In the genomic region with DNA sequence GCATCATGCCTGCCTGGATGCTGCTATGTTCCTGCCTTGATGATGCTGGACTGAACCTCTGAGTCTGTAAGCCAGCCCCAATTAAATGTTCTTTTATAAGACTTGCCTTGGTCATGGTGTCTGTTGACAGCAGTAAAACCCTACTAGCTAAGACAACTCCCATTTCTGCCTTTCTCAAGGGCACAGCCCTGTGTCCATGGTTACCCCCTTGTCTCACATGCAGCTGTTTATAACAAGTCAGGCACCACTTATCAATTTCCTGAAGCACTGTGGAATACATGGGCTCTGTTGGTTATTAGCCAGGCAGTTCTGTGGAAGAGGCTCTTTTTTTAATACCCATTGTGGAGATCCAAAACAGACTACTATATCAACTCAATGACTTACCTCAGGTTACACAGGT, we compare ENCODE assay signal across 24 mouse cellular contexts.
DNase-seq lines count a peak whose midpoint lies in the region; ATAC-seq lines count a peak whose summit lies in the region.
"Had no signal": no experiment of that assay in that cellular context is flagged by ENCODE, and none has a peak within 500 bp of the region (broad histone marks: within the 10 kb centered on the region; RNA-seq: fewer than 3 reads in every experiment).

No protein-coding gene starts in this region.

- H3K27me3 ChIP-seq in heart, embryonic 13.5 days (replicated peaks): no peaks in the 10 kb centered on the region
- H3K27me3 ChIP-seq in heart, embryonic 16.5 days (ENCODE audit: control insufficient read depth, insufficient read depth, low read length): no peaks in the 10 kb centered on the region
- no peaks in the 10 kb centered on the region; the same call in 1 of the 2 replicates for H3K27me3 ChIP-seq in heart, embryonic 11.5 days (ENCODE audit: control insufficient read depth, insufficient read depth, low read length)
- H3K27me3 ChIP-seq in neural tube, embryonic 15.5 days (replicated peaks): no peaks in the 10 kb centered on the region
- H3K27me3 ChIP-seq: embryonic facial prominence, embryonic 13.5 days; forebrain, embryonic 12.5 days; forebrain, embryonic 15.5 days; hindbrain, embryonic 12.5 days; hindbrain, embryonic 15.5 days had no signal

- H3K4me2 ChIP-seq in heart, embryonic 13.5 days: no peak overlapping the region
- no peak overlapping the region for H3K4me2 ChIP-seq in heart, embryonic 16.5 days (ENCODE audit: low read depth, low read length)
- no peak overlapping the region for H3K4me2 ChIP-seq in heart, embryonic 11.5 days
- H3K4me2 ChIP-seq in neural tube, embryonic 15.5 days: no peak overlapping the region
- H3K4me2 ChIP-seq: embryonic facial prominence, embryonic 13.5 days; forebrain, embryonic 12.5 days; forebrain, embryonic 15.5 days; hindbrain, embryonic 12.5 days; hindbrain, embryonic 15.5 days had no signal

- H3K36me3 ChIP-seq in heart, embryonic 13.5 days: 0 out of 2 replicates have a peak, but pooled peaks cover 5% of the 10 kb centered on the region
- 0 out of 2 replicates have a peak, but pooled peaks cover 2% of the 10 kb centered on the region for H3K36me3 ChIP-seq in heart, embryonic 16.5 days (ENCODE audit: control insufficient read depth, insufficient read depth)
- no peaks in the 10 kb centered on the region; the same call in 1 of the 2 replicates for H3K36me3 ChIP-seq in heart, embryonic 11.5 days (ENCODE audit: control insufficient read depth, insufficient read depth, low read length)
- no peaks in the 10 kb centered on the region for H3K36me3 ChIP-seq in neural tube, embryonic 15.5 days
- H3K36me3 ChIP-seq: embryonic facial prominence, embryonic 10.5 days; forebrain, embryonic 12.5 days; forebrain, embryonic 15.5 days; hindbrain, embryonic 12.5 days; hindbrain, embryonic 15.5 days had no signal

- no peak for DNase-seq in heart, adult 9 months (ENCODE audit: low spot score in 2 of 2)
- DNase-seq: adrenal gland, adult 2 months; adrenal gland, postnatal 14 days; cerebellum, adult 11 months; cerebellum, adult 2 months; cerebellum, adult 9-11 months; cerebellum, postnatal 25 days; embryo, embryonic 11 days; gastrocnemius, postnatal 25 days; kidney, adult 2 months had no signal

- ATAC-seq in heart, embryonic 13.5 days (ENCODE audit: extremely low read depth, insufficient number of reproducible peaks, low FRiP score, low TSS enrichment): no peak
- ATAC-seq in heart, embryonic 16.5 days (replicated peaks; ENCODE audit: extremely low read depth, insufficient read depth, low FRiP score): no peak
- ATAC-seq in heart, embryonic 11.5 days (replicated peaks; ENCODE audit: insufficient number of reproducible peaks, low FRiP score, low TSS enrichment): no peak
- 0 out of 2 replicates have a peak, but pooled peaks have one; percentile 24 for ATAC-seq in megakaryocyte progenitor cell, adult 5-6 weeks (replicated peaks; ENCODE audit: poor library complexity)
- no peak for ATAC-seq in neural tube, embryonic 15.5 days (ENCODE audit: low FRiP score)
- ATAC-seq: CD4-positive, CD25-positive, alpha-beta regulatory T cell, adult 4 months; forebrain, embryonic 15.5 days; intestine, postnatal 0 days had no signal

- no peaks in the 10 kb centered on the region for H3K9me3 ChIP-seq in heart, embryonic 13.5 days
- no peaks in the 10 kb centered on the region for H3K9me3 ChIP-seq in heart, embryonic 16.5 days (replicated peaks; ENCODE audit: control insufficient read depth, low read length)
- no peaks in the 10 kb centered on the region for H3K9me3 ChIP-seq in heart, embryonic 11.5 days (replicated peaks; ENCODE audit: control insufficient read depth, low read length)
- no peaks in the 10 kb centered on the region for H3K9me3 ChIP-seq in neural tube, embryonic 15.5 days (replicated peaks)
- H3K9me3 ChIP-seq: embryonic facial prominence, embryonic 10.5 days; embryonic facial prominence, embryonic 13.5 days; forebrain, embryonic 12.5 days; forebrain, embryonic 15.5 days; hindbrain, embryonic 12.5 days; hindbrain, embryonic 15.5 days had no signal

- no peak overlapping the region for H3K4me3 ChIP-seq in heart, embryonic 13.5 days
- no peak overlapping the region for H3K4me3 ChIP-seq in heart, embryonic 16.5 days (ENCODE audit: low read length)
- no peak overlapping the region for H3K4me3 ChIP-seq in heart, embryonic 11.5 days (ENCODE audit: low read depth, low read length)
- no peak overlapping the region for H3K4me3 ChIP-seq in neural tube, embryonic 15.5 days (replicated peaks)
- H3K4me3 ChIP-seq: embryonic facial prominence, embryonic 10.5 days; embryonic facial prominence, embryonic 13.5 days; erythroblast, embryonic 14.5 days; forebrain, embryonic 12.5 days; forebrain, embryonic 15.5 days; hindbrain, embryonic 12.5 days; hindbrain, embryonic 15.5 days had no signal

- H3K4me1 ChIP-seq in heart, embryonic 13.5 days: peaks cover 34% of the 10 kb centered on the region
- peaks cover 22% of the 10 kb centered on the region for H3K4me1 ChIP-seq in heart, embryonic 16.5 days (ENCODE audit: control insufficient read depth, insufficient read depth, low read length)
- peaks cover 14% of the 10 kb centered on the region for H3K4me1 ChIP-seq in heart, embryonic 11.5 days (ENCODE audit: control insufficient read depth, insufficient read depth, low read length)
- no peaks in the 10 kb centered on the region for H3K4me1 ChIP-seq in neural tube, embryonic 15.5 days
- H3K4me1 ChIP-seq: forebrain, embryonic 12.5 days; forebrain, embryonic 15.5 days; hindbrain, embryonic 15.5 days had no signal

- peak overlapping the region; percentile 95 for H3K27ac ChIP-seq in heart, embryonic 13.5 days (replicated peaks)
- H3K27ac ChIP-seq in heart, embryonic 16.5 days (ENCODE audit: low read length): peak overlapping the region; percentile 93
- no peak overlapping the region for H3K27ac ChIP-seq in heart, embryonic 11.5 days (ENCODE audit: low read depth, low read length)
- no peak overlapping the region for H3K27ac ChIP-seq in neural tube, embryonic 15.5 days (replicated peaks)
- H3K27ac ChIP-seq: embryonic facial prominence, embryonic 10.5 days; embryonic facial prominence, embryonic 13.5 days; forebrain, embryonic 12.5 days; forebrain, embryonic 15.5 days; hindbrain, embryonic 12.5 days; hindbrain, embryonic 15.5 days had no signal

- no peak overlapping the region for H3K9ac ChIP-seq in heart, embryonic 13.5 days
- H3K9ac ChIP-seq in heart, embryonic 16.5 days (ENCODE audit: low read length): no peak overlapping the region
- no peak overlapping the region for H3K9ac ChIP-seq in heart, embryonic 11.5 days (ENCODE audit: low read depth, low read length)
- no peak overlapping the region for H3K9ac ChIP-seq in neural tube, embryonic 15.5 days (replicated peaks)
- H3K9ac ChIP-seq: embryonic facial prominence, embryonic 13.5 days; forebrain, embryonic 12.5 days; forebrain, embryonic 15.5 days; hindbrain, embryonic 12.5 days; hindbrain, embryonic 15.5 days had no signal

Comparison
In these comparisons a context has a peak if more than half of its experiments do, and no peak if none do; other contexts are left out.
1. H3K27ac ChIP-seq: peak in heart, embryonic 13.5 days (single experiment) and heart, embryonic 16.5 days (single experiment); none in heart, embryonic 11.5 days (single experiment) and neural tube, embryonic 15.5 days (single experiment).